Mouse (Mus musculus): ENCODE results near the gene Rgmb.

- TF ChIP-seq CTCF (IDR thresholded peaks at IDR 0.05; ENCODE audit: control insufficient read depth, insufficient read depth, insufficient replicate concordance, low read depth, low read length) (no peak), POLR2A (IDR thresholded peaks at IDR 0.05; ENCODE audit: control insufficient read depth, low read depth, low read length) (no peak)
Observed at GRCm38 (mm10) chr17:15761191-15761590, 69.6 kb downstream of the Rgmb start.

All from testis, adult 2 months (tissue).